Mouse (Mus musculus): ENCODE measurements around the gene Fam184a.
"Not testable (repeated sequence)": the region's sequence is repeated elsewhere in the genome, so short reads cannot be mapped to it uniquely, and the experiment has no call there.

The Fam184a gene

DNA sequence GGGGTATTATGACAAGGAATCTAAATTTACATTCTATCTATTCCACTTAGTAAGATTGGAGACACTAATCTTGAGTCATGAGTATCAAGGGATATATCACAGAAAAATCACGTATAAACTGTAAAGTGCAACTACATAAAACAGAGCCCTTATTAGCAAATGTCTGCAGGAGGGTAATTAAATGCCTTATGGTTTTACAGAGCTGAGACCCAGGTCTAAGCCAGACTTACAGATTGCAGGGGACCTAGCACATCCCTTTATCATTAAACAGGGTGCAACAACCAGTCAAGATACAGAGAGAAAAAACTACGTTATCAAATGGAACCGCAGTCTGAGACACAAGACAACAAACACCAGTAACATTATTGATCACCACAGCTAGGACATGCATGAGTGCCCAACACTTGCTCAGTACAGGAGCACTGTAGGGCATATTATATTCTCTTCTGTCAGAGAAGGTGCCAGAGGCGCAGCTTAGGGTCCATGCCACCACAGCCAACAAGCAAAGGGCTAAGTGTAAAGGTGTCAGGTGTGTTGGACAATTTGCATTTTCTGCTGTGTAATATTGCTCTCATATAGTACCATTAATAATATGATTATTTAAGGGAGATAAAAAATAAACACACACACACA is 61.9 kb downstream of the Fam184a start:
- DNase-seq = no peak

DNA sequence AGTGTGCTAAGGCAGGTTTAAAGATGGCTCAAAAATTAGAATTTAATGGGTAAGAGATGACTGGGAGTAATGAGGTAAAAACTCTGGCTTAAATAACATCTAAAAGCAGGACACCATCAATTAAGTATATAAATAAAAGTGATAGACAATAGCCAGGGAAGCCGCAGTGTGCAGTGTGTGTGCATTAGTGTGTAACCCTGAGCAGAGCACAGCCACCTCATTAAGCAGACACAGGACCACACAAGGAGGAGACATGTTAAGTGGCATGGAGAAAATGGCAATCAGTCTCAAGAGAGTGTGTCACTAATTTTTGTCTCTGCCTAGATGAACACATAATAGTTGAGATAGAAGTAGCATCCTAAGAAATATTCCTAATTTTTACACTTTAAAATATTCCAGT is 62.4 kb downstream of the Fam184a start:
- DNase-seq = no peak

DNA sequence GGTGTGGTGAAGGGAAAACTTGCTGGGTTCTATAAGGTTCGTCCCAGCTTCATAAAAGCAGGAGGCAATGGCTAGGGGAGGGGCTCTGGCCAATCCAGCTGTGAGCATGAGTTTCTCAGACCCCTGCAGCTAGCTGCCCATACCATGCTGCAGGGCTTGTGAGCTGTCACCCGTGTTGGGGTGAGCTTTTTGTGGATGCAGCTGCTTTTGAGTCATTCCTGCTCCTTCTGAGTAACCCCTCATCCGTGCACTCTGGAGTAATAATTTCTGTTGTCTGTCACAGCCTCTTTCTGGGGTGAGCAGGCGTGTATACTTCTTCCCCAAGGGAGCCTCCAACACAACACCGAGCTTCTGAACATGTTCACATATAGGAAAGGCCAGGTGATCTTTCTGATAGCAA is 63.0 kb downstream of the Fam184a start:
- no peak for DNase-seq

DNA sequence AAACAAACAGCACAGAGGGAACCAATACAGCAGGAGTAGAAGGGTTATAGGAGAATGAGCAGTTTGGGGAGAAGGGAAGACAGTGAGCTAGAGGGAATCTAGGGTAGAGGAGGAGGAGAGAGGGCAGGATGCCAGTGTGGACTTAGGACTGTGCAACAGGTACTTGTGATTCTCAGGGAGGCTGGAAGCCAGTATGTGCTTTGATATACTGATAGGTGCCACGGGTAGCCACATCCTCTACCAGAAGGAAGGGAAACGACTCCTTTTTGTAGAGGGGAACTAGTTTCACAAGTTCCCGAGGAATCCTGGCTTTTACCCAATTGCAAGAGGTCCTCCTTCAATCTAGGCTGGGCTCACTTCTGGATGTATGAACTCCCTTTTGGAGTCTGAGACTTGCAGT is 65.1 kb downstream of the Fam184a start:
- DNase-seq = peak in 1 of 2 experiments; percentile 45

DNA sequence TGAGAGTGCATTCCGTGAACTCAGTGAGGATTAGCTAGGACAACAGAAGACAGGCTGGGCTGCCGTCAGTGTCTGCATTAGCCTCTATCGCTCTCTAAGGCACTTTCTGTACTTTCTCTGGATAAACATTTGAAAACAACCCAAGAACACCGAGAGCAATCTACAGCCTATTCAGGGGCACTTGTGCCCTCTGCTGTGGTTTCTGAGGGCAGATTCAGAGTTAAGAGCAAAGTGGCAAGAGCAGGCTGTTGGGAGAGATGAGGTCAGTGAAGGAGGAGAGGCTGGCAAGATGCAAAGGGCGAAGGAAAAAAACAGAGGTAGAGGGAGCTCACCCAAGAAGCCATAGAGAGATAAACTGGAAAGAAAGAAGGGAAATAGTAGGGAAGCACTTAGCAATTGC is 67.7 kb downstream of the Fam184a start:
- no peak for DNase-seq

DNA sequence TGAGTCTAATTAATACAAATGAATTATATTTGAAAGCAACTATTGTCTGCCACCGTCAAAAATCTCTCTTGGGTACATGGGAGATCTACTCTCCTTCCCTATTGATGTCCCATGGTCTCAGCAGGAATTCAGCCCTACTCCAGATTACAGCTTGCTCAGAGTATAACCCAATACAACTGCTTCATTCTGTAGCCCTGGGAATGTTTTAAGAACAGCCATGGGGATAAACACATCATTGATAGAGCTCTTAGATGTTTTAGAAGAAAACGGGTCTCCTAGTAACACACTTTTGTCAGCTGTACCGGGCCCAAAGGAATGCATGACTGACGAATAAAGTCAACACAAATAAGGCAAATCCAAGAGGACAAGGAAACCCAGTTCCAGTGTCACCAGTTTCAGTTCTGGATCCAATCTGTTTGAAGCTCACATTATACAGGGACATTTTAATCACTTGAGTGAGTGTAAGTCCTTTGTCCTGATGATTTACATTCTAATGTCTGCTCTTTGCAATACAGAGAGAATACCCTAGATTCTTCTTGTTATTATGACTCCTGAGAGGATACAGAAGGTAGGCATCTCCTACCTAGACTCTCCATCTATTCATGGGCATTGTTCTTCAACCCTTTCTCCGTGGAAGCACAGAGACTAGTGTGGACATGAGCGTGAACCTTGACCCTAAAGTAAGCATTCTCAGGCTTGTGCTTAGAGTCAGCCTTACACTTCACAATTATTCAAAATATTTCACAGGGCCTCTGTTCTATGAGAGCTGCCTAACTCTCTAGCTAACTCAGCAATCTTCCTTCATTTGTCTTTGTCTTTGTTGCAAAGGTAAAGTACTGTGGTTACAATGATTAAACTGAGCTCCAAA is 71.0 kb downstream of the Fam184a start:
- DNase-seq = no peak

DNA sequence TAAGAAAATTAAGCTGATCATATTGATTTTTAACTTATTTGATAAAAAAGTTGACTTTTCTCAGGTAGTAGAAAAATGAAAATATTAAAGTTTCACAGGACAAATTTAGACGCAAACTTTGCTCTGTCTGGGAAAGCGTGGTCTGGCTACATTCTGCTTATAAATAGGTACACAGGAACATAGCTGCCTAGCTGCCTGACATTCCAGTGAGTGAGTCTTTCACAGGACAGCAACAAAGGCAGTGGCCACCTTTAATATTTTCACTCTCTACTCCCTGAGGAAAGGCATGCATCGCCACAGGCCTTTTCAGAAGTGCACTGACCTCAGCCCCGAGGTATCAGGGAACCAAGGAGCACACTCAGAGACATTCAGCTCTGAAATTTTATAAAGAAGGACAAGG is 89.1 kb downstream of the Fam184a start:
- DNase-seq = no peak

DNA sequence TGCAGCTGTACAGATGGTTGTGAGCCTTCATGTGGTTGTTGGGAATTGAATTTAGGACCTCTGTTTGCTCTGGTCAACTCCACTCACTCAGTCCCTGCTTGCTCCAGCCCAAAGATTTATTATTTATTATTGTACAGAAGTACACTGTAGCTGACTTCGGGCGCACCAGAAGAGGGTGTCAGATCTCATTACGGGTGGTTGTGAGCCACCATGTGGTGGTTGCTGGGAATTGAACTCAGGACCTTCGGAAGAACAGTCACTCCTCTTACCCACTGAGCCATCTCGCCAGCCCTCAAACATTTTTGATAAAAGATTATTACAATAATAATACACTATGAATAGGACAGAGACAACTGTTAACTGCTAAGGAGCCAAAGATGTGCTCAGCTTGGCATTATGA is 96.7 kb downstream of the Fam184a start:
- peak in 1 of 2 experiments; percentile 4 for DNase-seq

DNA sequence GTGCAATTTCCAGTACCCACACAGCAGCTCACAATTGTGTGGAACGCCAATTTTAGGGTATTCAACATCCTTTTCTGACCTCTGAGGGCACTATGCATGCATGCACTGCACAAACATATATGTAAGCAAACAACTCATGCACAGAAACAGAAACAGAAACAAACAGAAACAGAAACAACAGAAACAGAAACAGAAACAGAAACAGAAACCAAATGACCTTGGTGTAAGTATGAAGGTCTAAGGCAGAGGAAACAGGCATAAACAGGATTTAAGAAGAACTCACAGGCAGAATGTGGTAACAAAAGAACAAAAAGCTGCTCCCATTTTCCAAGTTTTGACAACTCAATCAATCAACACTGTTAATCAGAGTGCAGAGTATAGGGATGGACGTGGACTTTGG is 100.2 kb downstream of the Fam184a start:
- no peak for DNase-seq

DNA sequence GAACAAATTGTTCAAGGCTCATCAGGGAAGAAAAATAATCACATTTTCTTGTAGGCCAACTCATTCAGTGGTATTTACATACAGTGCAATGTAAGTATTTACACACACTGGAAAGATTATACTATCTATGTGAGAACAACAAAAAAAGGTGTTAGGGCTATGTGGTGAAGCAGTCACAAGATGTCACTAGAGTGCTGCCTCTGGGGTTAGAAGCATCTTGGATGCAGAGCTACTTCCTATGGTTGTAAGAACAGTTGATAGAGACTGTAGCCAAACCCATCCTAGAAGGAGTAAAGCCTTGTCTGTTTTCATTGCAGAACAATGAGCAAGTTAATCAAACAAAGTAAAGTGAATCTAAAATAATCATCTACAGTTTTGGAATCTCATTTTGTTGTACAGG is 109.4 kb downstream of the Fam184a start:
- peak in 1 of 2 experiments; percentile 40 for DNase-seq

DNA sequence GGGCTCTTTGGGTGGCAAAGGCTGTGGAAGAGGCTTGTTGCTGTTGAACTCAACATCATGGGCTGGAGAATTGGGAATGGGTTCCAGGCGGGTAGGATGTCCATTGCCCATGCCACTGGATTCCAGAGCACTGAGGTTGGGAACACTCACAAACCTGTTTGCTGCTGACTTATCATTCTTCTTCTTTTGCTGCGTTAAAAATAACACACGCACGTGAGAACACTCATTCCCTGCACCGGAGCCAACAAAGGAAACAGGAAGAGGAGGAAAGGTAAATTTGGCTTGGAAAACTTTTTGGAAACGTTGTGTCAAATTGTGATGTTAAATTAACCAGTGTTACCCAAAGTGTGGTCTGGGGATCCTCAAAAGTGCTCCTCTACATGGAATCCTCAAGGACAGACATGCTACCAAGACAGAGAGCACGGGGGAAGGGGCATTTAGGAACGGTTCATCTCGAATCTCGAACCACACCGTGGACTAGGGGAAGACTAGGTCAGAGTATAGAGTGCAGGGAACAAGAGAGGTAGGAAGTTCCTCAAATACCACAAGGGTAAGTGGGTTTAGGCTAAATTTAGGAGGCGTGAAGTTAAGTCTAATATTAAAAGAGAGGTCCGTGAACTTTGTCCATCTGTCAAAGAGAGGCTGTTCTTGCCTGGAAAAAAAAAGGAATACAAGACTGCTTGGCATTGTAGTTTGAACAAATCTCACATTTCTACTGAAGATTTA is 115.5 kb downstream of the Fam184a start:
- DNase-seq = peak; percentile 22 to 49

DNA sequence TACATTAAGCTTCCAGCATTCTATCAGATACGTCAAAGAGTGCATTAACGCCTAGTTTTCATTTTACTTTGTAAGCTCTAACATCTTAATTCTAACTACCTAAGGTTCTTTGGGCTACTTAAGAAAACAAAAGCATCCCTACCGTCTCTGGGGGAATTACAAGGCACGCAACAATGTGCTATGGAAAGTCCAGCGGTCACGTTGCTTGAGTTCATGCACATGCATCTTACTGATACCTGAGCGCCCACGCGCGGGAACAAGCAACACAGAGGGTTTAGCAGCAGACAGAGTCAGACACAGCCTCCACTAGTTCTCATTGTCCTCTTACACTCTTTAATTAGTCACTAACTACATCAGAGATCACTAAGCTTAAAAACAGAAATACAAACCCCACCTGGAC is 116.8 kb downstream of the Fam184a start:
- DNase-seq = no peak

DNA sequence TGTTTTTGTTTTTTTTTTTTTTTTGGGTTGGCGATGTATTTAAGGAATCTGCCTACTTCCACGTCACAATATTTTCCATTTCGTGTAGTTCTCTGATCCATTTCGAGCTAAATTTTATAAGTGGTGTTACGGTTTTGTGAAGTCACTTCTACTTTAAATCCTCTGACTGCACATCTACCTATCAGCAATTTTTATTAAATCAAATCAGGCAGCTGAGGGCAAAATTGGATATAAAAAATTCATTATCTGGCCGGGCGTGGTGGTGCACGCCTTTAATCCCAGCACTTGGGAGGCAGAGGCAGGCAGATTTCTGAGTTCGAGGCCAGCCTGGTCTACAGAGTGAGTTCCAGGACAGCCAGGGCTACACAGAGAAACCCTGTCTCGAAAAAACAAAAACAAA is 120.6 kb downstream of the Fam184a start, which contains the start of gene Mcm9:
Gene Mcm9 (minus strand): TSS at position 101 of the 400 bp plus-strand sequence.
- DNase-seq = not testable (repeated sequence)

DNA sequence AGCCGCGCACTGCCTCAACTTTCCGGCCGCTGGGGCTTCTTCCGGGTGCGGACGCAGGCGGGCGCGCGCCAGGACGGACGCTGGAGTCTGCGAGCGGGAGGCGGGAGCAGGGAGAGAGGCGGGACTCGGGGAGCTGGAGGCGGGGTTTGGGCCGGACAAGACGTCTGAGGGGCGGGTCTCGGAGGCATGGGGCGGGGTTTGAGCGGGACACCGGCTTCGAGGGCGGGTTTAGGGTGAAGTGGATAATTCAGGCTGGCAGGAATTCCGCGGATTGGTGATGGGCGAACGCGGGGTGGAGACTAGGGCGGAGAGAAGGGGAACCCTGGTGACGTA is 121.0 kb downstream of the Fam184a start:
- peak; percentile 99 for DNase-seq

DNA sequence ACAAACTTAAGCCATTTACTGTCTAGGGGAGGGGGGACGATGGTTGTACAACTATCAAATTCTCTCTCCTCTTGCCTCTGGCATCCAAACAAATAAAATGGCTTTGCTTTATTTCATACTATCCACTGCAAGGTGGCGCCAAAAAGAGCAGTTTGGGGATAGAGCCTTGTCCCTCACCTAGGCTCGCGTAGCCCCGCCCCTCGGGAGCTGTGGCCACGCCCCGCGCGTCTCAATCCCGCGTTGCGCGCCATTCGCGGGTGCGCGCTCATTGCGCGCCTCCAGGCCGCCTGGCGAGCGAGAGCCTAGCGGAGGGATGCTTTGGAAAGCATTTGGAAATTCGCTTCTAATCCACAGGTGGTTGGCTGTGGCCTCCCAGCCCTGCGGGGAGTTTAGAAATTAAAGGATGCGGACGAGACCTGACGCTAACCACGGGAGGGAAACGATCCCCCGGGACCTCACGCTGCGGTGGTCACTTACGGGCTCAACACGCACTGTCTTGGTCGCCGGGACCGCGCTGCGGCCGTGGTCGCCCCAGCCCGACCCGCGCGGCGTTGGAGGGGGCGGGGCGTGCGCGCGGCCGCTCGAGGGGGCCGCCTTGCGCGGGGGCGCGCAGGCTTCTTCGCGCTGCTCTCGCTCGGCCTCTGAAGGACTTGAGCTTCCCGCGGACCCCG is 121.5 kb downstream of the Fam184a start:
- peak; percentile 96 for DNase-seq

DNA sequence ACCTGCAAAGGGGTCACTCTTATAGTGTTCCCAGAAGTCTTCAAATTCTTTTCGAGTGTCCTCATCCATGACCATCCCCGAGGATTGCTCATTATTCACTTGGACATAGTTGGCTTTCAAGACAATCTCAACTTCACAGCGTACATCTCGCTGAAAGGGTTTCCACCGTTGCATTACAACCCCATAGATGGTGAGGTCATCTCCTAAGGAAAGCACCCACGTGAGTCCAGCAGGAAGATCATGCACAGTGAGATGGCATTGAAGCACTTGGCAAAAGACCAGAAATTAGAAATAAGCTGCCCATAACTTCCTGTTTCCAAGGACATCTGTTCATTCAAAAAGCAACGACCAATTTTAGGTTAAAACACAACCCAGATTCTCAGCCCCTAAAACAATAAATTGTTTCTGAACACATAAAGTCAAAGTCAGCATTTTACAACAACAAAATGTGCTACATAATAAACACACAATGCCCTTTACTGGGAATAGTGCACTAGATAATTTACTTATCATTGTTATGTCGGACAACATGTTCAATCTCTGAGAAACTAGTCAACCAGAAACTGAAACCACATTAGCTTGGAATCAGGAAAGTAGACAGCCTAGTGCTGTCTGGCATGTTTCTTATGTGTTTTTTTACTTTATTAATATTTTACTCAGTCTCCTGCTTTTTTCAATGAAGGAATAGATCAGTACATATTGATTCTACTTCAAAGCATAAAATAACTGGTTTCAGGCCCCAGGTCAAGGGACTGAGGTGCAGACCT is 134.9 kb downstream of the Fam184a start:
- DNase-seq = no peak

DNA sequence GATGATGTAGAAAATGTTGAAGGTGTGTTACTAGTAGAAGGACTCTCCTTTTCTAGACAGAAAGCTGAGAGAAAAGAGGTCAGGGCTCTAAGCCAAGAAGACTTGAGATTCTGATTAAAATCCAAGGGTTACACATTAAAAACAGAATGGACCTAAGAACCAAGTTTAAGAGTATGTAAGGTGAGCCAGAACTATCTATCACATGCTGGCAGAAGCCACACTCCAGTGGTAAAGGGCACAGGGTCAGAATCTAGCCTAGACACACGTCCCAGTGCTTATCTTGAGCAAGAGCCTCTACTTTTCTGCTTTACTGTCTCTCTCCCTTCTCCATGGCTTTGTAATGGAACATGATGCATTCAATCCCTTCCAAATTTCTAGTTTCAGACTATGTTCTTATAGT is 137.0 kb downstream of the Fam184a start:
- peak; percentile 44 to 65 for DNase-seq

DNA sequence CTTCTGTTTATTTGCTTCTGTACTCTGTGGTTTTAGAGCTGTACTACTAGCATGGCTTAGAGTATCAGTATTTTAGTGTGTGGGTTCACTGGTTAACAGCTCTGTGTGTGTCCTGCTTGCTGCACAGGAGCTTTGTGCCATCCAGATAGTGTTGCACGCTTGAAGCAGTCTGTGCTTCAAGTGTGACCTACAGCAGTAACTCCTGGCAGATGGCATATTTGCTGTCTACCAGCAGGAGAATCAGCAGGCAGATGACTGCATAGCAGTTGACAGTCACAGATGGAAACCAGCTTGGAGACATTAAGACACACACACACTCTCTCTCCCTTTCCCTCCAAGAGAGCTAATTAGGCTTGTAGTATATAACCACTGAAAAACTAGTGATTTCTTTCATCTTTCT is 138.8 kb downstream of the Fam184a start:
- no peak for DNase-seq

DNA sequence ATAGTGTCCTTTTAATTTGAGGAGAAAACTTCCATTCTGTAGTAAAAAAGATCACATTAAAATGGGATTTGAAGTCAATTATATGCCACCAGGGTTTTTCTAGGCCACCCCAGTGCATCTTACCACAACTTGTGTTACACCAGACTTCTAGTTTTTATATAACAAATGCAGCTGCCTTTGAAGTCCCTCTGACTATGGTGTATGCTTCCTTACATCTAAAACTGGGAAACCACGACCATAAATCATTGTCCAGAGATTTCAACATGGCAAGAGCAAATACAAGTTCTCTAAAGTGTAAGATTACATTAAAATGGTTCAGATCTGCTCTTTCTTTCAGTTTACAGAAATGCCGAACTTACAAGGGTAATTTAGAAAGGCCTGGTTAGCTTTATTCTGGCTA is 142.6 kb downstream of the Fam184a start:
- DNase-seq = no peak

DNA sequence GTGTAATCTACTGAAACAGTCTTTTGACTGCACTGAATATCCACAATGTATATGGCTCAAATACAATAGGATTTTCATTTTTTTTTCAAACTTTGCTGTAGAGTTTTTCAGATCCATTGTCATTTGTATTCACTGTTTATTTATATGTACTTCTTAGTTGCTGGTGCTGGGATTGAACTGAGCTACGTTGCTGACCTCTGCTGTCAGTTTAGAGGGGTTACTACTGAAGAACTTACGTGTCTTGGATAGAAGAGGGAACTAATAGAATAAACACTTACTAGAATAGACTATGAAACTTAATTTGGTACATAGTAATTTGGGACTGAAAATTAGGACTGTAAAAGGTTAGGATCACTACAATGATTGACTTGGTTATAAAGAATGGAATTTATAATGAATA is 145.6 kb downstream of the Fam184a start:
- DNase-seq = no peak

DNA sequence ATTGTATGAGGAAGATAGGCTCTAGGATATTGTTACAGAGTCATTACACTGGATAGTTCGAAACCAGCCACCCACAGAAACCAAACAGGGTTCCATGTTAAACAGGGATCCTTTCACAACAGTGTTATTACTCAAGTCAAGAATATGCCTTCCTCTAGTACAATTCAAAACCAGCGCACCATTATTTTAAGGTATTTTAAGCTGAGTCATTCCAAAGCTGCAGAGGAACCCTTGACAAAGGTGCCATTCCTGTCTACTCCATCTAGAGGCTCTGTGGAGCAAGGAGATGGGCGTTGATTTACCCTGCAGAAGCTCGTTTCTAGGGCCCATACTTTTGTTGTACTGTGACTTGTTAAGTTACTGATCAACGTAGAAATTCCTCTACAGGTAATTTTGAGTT is 152.1 kb downstream of the Fam184a start:
- DNase-seq = no peak

DNA sequence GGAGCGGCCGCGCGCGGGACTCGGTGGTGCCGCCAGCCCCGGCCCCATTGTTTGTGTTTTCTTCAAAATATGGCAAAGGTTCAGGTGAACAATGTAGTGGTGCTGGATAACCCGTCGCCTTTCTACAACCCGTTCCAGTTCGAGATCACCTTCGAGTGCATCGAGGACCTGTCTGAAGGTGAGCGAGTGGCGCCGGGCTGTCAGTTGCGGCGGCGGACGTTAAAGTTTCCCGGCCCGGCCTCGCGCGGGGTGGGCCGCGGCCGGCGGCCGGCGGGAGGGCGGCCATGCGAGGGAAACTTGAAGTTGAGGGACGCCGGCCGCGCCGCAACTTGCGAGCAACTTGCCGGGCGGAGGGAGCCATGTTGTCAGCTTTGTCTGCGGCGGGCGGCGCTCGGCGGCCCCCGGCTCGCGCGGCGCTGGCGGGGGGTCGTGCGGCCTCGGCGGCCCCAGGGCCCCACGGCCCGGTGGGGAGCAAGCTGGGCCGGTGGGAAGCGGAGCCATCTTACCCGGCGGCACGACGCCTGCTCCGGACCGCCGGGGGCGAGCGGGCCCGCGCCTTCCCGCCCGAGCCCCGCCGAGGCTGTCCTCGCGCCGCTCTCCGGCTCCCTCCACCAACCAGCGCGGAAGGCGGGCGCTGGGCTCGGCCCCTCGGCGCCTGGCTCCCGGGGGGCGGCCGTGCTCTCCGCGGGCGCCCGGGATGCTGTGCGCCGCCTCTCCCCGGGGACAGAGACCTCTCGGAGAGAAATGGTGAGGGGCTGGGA is 153.6 kb downstream of the Fam184a start:
- peak; percentile 35 to 68 for DNase-seq

Measured in kidney, postnatal 25 days (tissue).